Mouse (Mus musculus) gastrocnemius, adult 18-20 months (tissue): Measurements from ENCODE around the gene Mia2. TPM values are rescaled to one million over a fixed set of nuclear protein-coding genes. Genes with fewer than 3 reads are reported as not detected.
A peak's percentile ranks its signal among the peaks of the same experiment; 100 is the strongest.
"Not testable (repeated sequence)": the region's sequence is repeated elsewhere in the genome, so short reads cannot be mapped to it uniquely, and the experiment has no call there.

ENCODE experiments used
- DNase-seq: peaks from one replicate; pipeline ENCODE4 v3.0.0; 2021; ENCODE audit warnings: low spot score
- long read RNA-seq, 2 experiments: library from polyadenylated mRNA; stranded (forward); transcript quantifications; one replicate each; pipeline ENCODE4 v2.0.0; 2021
- total RNA-seq, 2 experiments: library from RNA; stranded (reverse); gene quantifications; 2 replicates each; pipeline ENCODE4 v1.2.3; 2021

Mia2 gene
- total RNA-seq, result 100 to 1,000 TPM; 104 to 118 TPM
- long read RNA-seq, experiment 1, partial matches to known transcripts, result 2 of 71 reads
- long read RNA-seq, experiment 1, other reads (novel, unspliced or antisense), result 64 of 71 reads
- long read RNA-seq, experiment 2, partial matches to known transcripts, result 4 of 64 reads
- long read RNA-seq, experiment 2, other reads (novel, unspliced or antisense), result 55 of 64 reads

GRCm38 (mm10) chr12:59095104-59096025 is at the start of gene Mia2:
Gene Mia2, plus strand, starts transcription at chr12:59095799.
- DNase-seq, result no peak

- no peak for DNase-seq
These were observed 43.1 kb upstream of the Mia2 start for GRCm38 (mm10) chr12:59052470-59052869.

DNA sequence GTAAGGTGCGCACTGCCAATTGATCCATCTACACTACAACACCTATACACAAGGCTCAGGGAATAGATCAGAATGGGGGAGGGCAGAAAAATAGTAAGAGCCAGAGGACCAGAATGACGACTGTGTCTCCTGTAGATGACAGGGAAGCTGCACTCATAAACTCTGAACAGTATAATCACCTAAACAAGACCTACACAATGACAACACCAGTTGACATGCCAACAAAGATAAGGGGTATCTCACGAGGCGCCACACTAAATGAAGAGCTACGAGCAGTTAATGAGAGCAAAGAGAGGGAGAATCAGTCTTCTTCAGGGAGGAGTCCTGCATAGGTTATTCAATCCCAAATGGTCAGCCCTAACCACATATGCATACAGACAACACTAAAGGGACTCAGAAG is 42.4 kb upstream of the Mia2 start:
- DNase-seq, result no peak

DNA sequence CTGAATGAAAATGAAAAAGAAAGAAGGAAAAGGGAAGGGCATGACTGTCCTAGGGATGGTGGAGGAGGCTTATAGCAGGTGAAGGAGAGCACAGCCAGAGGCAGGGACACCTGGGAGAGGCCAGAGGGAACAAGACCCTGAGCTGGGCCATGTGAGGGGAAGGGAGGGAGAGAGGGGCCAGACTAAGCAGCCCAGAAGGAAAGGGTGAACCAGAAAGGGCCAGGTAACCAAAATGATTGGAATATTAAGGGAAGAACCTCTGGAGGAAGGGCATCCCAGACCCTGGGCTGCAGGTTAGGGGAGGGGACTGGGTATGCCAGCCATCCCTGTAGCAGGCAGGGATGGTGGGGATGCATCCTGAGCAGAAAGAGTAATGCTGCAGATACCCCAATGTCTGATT is 41.6 kb upstream of the Mia2 start:
- no peak for DNase-seq

GRCm38 (mm10) chr12:59055196-59055850 is 40.3 kb upstream of the Mia2 start:
- DNase-seq, result no peak

- no peak for DNase-seq
These were observed 39.4 kb upstream of the Mia2 start for GRCm38 (mm10) chr12:59056222-59056621.

- not testable (repeated sequence) for DNase-seq
These were observed 37.4 kb upstream of the Mia2 start for GRCm38 (mm10) chr12:59058242-59058641.

- DNase-seq, result no peak
These were observed 35.3 kb upstream of the Mia2 start for GRCm38 (mm10) chr12:59060322-59060721.

DNA sequence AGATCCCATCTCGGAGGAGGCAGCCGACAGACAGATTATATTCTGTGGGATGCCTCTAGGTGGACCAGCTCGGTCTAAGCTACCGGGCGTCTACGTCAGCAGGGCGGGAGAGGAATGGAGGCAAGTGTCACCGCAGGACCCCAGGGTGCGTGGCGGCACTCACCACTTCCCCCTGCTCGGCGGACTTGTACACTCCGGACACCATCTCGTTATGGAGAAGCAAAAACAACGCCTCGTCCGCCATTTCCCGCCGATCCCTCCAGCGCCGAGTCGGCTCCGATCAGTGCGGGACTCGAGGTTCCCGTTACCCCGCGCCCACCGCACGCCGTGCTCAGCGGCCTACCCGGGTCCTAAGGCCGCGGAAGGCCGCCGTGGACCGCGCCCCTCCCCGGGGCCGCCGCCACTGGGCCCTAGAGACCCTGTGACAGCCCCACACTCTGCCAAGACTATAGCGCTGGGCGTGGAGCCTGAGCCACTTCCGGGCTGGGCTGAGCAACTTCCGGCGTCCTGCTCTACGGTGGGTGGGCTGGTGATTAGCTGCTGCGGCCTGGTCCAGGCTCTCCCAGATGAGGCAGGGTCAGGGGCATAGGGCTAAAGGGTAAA is 34.5 kb upstream of the Mia2 start, which contains the start of gene Trappc6b:
Trappc6b (minus strand) TSS at position 480 of the 603 bp plus-strand sequence.
- peak; percentile 80 for DNase-seq

DNA sequence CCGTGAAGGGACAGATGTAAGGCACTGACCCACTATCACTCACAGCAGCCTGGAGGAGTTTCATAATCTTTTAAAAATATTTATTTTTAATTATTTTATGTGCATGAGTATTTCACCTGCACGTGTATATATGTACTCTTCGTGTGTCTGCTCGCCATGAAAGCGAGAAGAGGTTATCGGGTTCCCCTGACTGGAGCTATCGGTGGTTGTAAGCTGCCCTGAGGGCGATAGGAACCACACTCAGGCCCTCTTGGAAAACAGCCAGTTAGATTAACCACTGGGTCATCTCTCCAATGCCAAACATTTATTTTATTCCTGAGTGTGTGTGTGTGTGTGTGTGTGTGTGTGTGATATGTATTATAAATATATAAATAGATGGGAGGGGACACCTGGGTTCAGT is 30.8 kb upstream of the Mia2 start:
- no peak for DNase-seq

DNA sequence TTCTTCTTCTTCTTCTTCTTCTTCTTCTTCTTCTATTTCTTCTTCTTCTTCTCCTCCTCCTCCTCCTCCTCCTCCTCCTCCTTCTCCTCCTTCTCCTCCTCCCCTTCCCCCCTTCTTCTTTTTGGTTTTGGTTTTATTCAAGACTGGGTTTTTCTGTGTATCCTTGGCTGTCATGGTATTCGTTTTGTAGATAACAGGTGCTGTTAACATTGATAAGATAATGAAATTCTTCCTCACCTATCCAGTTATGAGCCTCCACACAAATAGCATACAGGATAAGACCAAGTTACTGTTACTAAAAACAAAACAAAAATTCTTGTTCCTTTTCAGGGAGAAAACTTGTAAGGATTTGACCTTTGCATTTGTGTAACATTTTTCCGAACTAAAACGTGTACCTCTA is 29.8 kb upstream of the Mia2 start:
- no peak for DNase-seq

GRCm38 (mm10) chr12:59066448-59067077 is 29.0 kb upstream of the Mia2 start, which contains the start of gene Pnn:
Gene Pnn, plus strand, starts transcription at chr12:59066884.
- peak; percentile 97 for DNase-seq

DNA sequence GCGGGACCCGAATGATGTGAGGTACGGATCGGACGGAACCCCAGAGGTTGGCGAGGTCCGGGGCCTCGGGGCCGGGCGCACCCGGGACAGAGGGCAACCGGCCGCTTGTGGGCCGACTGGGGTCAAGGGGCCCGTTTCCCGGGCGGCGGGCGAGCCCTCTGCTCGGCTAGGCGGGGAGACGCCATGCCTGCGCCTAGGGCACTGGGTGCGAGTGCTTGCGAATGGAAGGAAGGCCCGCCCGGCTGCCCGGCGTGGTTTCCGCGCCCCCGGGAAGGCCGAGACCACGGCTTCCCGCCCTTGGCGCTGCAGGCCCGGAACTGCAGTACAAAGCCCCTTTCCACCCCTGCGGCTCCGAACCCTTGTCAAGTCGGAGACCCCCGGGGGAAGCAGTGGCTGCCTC is 28.5 kb upstream of the Mia2 start:
- no peak for DNase-seq

GRCm38 (mm10) chr12:59068791-59069190 is 26.8 kb upstream of the Mia2 start:
- DNase-seq, result no peak

GRCm38 (mm10) chr12:59072286-59072685 is 23.3 kb upstream of the Mia2 start:
- DNase-seq, result no peak

DNA sequence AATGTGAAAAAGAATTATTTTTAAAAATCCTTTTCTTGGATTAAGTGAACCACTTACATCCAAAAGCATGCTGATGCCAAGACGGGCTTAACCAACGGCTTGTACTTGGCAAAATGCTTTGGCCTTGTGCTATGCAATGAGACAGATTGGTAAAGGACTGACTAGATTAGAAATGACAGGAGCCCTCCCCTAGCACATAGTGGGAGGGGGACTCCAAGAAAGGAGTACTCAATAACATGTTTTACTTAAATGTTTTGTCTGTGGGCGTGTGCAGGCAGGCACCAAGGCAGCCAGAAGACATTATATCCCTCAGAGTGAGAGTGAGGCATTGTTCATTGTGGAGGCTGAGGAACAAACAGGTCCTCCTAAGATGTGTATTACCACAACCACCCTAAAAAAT is 21.5 kb upstream of the Mia2 start:
- DNase-seq, result no peak

DNA sequence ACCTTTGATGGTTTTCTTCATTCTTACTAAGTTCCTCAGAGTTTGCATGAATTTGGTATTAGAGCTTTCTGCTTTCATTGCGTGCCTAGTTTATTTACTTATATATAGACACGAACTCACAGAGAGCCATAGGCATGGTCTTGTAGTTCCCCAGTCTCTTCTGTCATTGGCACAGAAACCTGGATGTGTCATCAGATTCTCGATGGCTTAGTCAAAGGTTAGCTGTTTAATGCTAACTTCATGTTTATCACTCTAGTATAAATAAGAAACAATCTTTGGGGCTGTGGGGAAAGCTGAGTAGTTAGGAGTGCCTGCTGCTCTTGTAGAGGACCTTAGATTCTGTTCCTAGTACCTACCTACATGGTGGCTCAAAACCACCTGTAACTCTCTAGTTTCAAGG is 18.6 kb upstream of the Mia2 start:
- no peak for DNase-seq

DNA sequence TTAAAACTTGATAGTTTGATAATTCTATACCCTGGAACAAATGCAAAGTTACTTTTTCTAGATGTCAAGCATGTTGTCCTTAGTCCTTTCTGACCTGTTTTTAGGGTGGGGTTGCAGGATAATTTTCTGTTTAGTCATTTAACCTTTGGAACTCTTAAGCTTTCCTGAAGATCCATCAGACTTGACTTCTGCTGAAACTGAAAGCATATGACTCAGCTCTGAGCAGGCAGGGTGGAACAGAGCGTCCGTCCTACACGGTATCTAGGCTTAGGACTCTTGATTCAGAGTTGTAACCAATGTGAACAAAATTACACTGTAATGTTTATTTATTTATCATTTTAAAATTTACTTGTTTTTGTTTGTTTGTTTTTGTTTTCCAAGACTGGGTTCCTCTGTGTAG is 17.7 kb upstream of the Mia2 start:
- DNase-seq, result no peak

- DNase-seq, result no peak
These were observed 15.1 kb upstream of the Mia2 start for GRCm38 (mm10) chr12:59080461-59080860.

GRCm38 (mm10) chr12:59084446-59084845 is 11.2 kb upstream of the Mia2 start:
- DNase-seq, result no peak

DNA sequence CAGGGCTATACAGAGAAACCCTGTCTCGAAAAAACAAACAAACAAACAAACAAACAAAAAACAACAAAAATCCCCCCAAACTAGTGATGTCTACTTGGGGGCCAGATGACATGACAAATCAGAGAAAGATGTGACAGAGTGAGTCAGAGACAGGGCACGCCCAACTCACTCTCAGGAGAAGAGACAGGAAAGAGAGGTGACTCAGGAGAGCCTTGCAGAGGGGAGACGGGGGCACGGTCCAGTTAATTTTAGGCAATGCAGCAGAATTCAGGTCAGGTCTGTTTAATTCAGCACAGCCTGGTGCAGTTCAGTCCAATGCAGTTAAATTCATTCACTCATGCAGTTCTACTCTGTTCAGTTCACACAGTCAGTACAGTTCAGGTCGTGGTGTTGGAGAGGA is 9.4 kb upstream of the Mia2 start:
- no peak for DNase-seq
